Mouse (Mus musculus) gonadal fat pad, adult 2 months (tissue): ENCODE results near the gene Taf1c. TPM values are rescaled to one million over a fixed set of nuclear protein-coding genes. Genes with fewer than 3 reads are reported as not detected.

ENCODE experiments used
- DNase-seq: peaks from one replicate; pipeline ENCODE4 v3.0.0-alpha.2; 2012; ENCODE audit warnings: low read depth
- polyA plus RNA-seq: library from polyadenylated mRNA; depleted of rRNA; stranded (reverse); fragments of >200 nt; gene quantifications from 2 replicates; pipeline ENCODE4 v1.2.3, GENCODE M21; 2012

Taf1c gene
- polyA plus RNA-seq, 1 experiment: 17.8 TPM

DNA sequence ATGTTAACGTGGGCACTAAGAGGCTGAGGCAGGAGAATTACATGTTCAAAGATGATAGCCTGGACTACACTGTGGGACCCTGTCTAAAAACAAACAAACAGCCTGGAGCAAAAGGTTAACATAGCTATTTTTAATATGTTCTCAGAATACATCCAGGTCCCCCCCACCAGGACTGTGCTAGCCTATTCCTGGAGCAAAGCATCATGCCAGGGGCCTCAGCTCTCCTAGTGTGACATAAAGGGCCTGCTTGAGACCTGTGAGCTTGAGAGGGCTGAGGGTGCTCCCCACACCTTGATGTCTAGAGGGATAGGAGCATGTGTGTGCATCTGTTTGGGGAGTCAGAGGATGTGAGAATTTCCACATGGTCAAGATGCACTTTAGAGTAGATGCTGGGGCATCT, 18.7 kb upstream of the Taf1c start:
- no peak for DNase-seq

DNA sequence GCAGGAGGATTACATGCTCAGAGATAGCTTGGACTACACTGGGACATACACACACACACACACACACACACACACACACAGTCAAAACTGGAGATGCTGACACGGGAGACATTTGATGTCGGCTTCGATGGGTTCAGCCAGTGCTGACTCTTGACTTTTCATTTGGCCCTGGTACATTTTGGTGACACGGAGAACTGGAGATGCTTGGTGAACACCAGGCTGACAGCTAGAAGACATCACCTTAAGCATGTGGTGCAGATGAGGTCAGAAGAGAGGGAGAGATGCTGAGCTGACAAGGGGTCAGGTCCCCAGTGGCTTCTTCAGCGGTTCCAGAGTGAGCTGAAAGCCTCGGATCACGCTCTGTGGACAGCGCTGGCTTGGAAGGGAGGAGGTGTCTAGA, 18.0 kb upstream of the Taf1c start:
- no peak for DNase-seq

DNA sequence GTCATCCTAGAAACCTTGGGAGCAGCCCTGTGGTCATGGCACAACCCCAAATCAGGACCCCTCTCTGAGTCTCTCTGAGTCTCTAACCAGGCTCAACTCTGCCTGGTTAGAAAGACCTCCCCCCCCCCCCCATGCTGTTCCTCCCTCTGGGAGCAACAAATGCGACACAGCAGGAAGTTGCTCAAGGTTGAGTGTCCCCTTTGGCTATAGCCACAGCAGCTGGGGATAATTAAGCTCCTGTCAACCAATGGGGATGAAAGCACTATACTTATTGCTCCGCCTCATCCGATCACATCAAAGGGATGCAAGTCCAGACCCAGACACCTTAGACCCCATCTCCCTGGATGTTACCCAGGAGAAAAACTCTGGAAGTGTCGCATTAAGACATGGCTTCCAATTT, 17.5 kb upstream of the Taf1c start:
- DNase-seq: no peak

DNA sequence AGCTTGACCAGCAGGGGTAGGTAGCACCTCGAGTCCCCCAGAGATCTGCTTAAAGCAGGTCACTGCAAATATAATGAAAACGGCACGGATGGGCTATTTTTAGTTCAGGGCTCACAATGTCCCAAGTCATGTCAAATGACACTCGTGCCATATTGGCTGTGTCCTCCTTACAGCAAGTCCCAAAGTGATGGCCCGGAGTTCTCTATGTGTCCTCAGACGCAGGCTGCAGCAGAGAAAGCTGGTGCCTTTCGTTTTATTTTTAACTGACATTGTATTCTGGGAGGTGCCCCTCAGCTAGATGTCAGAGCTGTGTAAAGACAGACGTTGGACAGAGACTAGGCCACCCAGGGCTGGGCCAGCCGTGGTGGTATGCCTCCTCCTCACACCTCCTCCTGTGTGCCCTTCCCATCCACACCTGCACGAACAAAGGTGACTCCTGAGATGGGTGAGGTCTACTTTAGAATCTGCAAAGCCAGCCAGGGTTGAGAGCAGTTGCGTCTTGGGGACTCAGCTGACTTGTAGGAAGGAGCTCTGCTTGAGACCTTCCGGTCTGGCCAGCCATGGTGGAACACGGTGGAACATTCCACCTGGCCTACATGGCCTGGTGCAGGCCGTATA, 15.9 kb upstream of the Taf1c start:
- DNase-seq: no peak

DNA sequence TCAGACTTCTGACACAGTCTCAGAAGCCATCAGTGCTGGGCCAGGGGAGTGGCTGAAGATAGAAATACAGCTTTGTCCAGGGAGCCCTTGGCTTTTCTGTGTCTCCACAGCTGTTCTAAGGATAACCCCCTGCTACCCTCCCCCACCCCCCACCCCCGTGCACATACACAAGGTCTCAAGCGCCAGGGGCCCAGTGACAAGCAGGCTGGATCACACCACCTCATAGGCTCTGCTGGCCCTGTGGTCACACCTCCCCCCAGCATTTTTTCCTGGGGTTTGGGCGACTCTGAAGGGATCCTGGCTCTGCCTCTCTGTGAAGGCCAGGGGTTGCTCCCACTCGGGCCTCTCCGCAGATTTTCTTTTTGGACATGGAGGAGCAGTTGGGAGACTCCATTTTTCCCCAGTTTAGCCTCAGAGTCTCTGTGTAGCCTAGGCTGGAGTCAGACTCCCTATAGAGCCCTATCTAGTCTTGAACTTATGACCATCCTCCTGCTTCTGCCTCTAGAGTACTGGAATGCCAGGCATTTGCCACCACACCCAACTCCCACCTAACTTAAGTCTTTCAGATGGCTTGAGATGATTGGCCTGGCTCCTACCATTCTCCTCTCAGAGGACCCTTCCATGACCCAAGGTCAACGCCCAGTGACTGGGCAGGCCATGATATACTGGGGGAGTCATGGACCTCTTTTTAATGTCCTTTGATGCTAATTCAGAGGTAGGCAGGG, 15.3 kb upstream of the Taf1c start:
- no peak for DNase-seq

DNA sequence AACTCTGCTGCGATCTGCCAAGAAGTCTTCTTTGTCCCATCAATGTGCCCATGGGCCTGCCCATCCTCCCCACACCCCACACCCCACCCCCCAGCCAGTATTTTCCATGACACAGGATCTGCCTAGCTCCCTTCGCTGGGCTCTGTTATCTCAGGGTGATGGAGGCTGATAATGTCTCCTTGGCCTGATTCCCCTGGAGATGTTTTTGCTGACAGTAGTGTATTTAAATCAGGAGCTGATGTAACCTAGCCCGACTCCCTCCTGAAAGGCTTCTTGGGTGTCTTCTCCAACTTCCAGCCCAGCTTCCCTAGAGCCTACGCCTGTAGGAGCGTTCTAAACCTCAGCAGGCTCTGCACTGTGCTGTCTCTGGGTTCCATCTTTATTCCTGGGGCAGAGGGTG, 13.9 kb upstream of the Taf1c start:
- no peak for DNase-seq

DNA sequence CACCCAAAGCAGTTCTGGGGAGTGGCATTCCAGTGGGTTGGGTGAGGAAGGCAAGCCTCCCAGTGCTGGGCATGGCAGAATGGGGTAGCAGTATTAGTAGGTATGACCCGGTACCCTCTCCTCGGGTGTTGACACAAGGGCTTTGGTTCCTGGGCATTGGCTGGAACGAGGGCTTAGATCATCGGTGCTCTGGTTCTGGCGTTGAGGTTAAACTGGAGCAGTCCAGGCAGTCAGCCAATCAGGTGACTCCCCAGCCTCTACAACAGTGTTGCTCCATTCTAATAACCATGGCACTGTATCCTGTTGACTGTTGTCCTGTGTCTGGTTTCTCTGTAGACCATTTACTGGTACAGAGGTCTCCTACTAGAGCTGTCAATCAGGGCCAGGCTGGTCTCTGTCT, 12.6 kb upstream of the Taf1c start:
- DNase-seq: no peak

DNA sequence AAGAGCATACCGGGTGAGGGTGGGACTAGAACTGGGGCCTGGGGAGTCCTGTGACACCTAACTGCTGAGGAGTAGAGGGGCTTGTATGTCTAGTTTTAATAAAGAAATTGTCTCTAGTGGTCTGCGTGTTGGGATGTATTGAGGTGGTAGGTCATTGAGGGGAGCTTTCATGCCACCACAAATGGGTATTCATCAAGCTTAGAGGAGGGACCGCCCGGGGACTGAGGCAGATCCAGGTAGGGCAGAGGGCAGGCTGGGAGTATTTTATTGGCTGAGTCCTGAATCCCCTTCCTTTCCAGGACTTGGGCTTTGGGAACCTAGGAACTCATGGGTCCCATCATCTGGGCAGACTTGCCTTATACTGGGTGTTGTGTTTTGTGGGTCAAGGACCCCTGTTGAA, 11.8 kb upstream of the Taf1c start:
- no peak for DNase-seq

DNA sequence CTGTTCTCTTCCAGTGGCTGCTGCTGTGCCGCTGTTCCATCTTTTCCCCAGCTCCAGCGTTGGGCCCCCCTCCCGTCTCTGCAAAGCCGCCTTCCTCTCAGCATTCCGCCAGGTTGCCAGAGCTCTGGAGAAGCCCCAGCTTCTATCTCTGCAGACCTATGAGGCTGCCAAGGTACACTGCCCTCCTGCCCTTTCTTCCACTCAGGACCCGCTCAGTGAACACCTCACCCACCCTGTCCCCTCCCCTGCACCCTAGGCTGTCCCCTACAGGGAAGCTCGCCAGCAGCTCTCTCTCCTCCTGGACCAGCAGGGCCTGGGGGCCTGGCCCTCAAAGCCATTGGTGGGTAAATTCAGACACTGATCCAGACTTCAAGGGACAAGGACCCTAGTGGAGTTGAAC, 11.3 kb upstream of the Taf1c start:
- DNase-seq: no peak

DNA sequence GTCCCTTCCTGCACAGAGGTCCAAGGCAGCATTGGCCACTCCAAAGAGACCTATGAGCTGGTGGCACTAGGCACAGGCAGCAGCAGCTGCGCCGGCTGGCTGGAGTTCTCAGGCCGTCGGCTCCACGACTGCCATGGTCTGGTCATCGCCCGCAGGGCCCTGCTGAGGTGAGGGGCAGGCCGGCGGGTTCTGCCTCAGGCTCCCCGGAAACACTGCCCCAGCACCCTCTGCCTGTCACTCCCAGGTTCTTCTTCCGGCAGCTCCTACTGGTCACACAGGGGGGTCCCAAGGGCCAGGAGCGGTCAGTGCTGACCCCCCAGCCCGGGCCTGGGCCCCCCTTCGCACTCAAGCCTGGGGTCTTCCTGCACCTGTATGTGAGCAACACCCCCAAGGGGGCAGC, 10.1 kb upstream of the Taf1c start:
- no peak for DNase-seq

DNA sequence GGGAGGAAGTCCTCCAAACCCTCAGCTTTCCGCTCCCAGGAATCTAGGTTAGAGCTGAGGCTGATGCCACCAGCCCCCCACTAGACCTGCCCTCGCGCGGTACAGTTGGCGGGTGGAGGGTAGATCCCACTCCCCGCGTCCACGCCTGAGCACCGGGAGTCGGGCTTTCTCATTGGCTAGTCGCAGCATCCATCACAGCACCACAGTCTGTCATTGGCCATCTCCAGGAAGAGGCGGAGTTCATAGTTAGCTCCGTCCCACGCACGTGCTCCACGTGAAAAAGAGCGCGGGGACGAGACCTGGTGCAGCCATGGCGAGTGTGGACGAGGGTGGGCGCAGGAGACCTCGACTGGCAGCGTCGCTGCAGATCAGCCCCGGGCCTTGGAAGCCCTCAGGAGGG, 7.4 kb upstream of the Taf1c start, which contains the start of gene Adad2:
Adad2 (plus strand) TSS at position 277 of the 400 bp plus-strand sequence.
- no peak for DNase-seq

DNA sequence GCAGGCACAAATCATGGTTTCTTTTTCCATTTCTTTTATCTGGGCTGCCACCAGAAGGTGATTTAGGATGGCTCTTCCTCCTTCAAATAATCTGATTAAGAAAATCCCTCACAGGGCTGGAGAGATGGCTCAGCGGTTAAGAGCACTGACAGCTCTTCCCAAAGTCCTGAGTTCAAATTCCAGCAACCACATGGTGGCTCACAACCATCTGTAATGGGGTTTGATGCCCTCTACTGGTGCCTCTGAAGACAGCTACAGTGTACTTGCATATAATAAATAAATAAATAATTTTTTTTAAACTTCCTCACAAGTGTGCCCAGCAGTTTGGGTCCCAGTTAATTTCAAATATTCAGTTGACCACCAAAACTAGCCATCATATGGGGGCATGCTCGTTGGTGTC, 1.2 kb upstream of the Taf1c start:
- no peak for DNase-seq

DNA sequence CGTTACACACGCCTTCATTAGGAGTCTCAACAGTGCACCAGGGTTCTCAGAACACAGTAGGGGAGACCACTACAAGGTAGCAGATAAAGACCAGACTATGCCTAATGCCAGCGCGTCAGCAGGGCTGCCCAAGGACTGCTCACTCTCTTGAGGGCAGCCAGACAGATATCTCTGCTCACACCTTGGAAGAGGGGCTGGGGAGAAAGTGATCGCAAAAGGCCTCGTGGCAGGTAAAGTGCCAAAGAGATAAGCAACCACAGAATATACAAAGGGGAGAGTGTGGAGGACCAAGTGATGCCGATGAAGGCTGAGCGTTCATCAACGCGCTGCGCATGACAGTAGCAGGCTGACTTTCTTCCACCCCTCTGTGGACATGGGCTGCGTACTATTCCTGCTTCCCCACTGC, 621 bp downstream of the Taf1c start:
- DNase-seq: no peak

DNA sequence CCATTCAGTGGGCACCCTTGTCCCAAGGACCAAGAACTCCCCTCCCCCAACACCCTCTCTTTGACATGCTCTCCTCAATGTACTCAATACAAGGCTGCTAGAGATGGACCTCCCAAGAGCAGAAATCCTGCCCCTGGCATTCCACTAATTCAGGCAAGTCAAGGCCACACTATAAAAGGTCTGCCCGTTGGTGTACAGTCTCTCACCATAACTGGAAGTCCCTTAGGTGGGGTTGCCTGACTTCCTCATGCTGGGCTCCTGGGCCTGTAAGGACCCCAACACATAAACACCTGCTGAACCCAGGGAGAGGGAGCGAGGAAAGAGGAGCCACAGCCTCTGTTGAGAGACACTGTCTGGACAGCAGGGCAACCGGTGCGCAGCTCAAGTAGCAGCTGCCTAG, 1.3 kb downstream of the Taf1c start:
- no peak for DNase-seq

DNA sequence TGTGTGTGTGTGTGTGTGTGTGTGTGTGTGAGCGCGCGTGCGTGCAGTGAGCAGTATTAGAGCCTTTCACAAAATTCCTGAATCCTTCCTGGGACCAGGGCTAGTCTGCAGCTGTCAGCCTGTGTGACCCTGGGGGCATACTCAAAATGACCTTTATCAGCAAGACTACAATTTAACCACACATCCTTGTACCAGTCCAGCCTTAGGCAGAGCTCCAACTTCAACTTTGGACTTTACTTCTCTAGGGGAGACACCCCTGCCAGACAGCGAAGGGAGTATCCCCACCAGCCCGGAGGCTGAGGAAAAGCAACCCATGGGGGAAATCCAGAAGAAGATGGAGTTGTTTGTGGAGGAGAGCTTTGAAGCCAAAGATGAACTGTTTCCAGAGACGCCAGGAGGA, 13.6 kb downstream of the Taf1c start:
- no peak for DNase-seq

DNA sequence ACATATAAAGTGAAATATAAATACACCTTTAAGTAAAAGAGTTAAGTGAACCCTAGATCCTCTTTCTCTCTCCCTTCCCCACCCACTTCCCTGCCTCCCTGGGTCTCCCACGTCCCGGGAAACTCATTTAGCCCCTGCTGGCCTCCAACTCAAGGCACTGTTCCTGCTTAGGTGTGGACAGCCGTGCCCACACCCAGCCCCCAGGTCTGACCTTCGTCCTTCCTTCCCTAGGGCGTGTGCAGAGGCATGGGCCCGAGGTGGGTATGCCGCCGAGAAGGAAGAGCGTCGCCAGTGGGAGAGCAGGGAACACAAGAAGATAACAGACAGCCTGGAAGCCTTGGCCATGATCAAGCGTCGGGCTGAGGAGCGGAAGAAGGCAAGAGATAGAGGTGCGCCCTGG, 14.7 kb downstream of the Taf1c start:
- no peak for DNase-seq

DNA sequence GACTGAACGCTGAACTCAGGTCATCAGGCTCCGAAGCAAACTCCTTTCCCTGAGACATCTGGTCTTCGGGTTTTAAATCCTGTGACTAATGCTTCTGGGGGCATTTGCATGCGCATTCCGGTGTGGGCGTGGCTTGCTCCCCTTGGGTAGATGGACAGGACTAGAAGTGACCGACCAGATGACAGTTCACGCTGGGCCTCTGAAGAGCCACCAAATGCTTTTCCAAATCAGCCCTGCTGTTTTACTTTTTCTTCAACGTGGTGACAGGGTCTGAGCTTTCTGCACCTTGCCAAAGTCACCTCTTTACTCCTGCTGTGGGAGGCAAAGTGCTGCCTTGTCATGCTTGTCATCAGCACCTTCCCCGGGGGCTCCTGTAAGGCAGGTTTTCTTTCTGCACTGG, 16.2 kb downstream of the Taf1c start:
- DNase-seq: no peak

DNA sequence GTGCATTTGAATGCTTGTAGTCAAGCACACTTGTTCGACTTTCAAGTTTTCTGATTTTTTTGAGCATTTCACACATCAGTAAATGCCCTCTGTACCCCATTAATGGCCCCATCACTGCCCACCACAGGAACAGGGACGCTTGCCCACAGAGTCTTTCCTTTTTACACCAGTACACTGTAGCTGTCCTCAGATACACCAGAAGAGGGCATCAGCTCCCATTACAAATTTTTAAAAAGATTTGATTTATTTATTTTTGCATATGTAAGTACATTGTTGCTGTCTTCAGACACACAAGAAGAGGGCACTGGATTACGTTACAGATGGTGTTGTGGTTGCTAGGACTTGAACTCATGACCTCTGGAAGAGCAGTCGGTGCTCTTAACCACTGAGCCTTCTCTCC, 16.7 kb downstream of the Taf1c start:
- DNase-seq: no peak

DNA sequence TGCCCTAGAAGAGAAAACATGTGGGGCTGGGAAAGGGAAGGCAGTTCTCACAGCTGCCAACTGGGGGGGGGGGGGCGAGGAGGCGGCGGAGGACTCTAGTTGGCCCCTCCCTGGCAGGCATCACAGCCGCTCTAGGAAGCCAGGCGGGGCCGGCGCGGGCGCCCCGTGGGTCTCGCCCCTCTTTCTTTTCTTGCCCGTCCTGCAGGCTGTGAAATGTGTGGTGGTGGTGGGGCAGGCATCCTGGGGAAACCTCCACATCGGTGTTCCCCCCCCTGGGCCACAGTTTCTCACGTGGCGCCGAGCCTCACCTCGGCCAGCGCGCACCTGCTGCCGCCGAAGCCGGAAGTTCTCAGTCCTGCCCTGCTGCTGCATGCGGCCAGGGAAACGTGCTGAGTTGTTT, 19.1 kb downstream of the Taf1c start:
- no peak for DNase-seq

DNA sequence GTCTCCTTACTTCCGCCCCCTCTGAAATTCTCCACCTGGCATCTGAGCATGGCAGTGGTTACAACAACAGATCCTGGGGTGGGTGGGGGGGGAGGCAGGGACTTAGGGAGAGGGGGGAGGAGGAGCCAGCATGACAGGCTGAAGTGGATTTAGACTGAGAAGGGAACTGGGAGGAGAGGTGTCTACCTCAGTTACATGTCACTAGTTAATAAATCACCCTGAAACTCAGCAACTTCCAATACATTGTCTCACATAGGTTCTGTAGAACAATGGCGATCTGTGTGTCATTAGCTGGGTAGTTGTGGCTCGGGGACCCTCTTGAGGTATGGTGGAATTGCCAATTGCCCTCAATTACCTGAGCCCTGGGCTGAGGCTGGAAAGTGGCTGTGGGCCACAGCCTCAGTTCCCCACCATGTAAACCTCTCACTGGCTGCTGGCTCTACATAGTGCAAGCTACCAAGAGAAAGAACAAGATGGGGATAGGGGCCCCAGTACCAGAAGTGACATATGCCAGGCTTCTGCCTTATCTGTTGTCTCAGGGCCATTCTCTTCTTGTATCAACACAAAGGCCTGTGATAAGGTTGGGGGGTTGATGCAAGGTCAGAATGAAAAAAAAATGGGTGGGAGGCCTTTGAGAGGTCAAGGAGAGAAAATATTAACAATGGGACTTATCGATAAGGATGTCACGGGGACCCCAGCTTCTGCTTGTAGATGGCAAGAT, 24.4 kb downstream of the Taf1c start:
- DNase-seq: no peak

DNA sequence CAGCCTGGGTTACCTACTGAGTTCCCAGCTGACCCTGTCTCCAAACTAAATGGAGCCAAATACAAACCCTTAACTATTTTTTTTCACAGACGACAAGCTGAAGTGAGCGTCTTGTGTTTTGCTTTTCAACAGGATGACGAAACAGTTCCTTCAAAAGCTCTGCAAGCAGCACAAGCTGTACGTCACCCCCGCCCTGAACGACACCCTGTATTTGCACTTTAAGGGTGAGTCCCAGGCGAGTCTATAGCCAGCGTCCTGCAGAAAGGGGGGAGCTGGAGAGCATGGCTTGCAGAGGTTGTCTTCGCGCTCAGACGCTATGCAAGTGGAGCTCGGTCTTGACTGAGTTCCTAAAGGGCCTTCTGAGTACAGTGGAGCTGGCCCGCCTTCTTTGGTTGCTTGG, 25.9 kb downstream of the Taf1c start:
- no peak for DNase-seq

DNA sequence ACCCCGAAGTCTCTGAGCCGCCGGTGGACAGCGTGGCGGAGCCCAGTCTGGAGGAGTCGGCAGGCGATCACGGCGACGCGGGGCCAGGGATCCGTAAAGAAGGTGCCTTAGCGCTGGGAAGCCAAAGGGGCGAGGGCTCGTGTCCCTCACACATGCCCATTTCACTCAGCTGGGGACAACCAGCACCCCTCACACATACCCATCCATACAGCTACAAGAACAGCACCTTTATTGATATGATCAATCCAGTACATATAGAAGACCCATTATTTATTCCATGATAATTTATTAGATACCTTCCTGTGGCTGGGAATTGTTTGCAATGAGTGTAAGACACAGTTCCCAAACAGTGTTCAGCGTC, 29.7 kb downstream of the Taf1c start:
- no peak for DNase-seq
